ENCODE assay signal across 8 mouse cellular contexts in genomic region chr17:83352456-83352855, GRCm38 (mm10). TPM values are rescaled to one million over a fixed set of nuclear protein-coding genes. Genes with fewer than 3 reads are reported as not detected.
DNase-seq lines count a peak whose midpoint lies in the region; ATAC-seq lines count a peak whose summit lies in the region.

No protein-coding gene starts in this region.

- no peaks in the 10 kb centered on the region for H3K9me3 ChIP-seq in forebrain, embryonic 15.5 days
- H3K9me3 ChIP-seq in liver, embryonic 13.5 days (replicated peaks) = no peaks in the 10 kb centered on the region

- H3K9ac ChIP-seq in forebrain, embryonic 15.5 days (replicated peaks) = 0 out of 2 replicates have a peak overlapping the region, but pooled peaks have one; percentile 13
- no peak overlapping the region for H3K9ac ChIP-seq in liver, embryonic 13.5 days

- no peak for ATAC-seq in forebrain, embryonic 15.5 days (replicated peaks)
- no peak for ATAC-seq in liver, embryonic 13.5 days (ENCODE audit: low read depth)

- H3K4me2 ChIP-seq in forebrain, embryonic 15.5 days (replicated peaks) = peak overlapping the region; percentile 55
- peak overlapping the region; percentile 54 for H3K4me2 ChIP-seq in liver, embryonic 13.5 days

- peaks cover 33% of the 10 kb centered on the region for H3K4me1 ChIP-seq in forebrain, embryonic 15.5 days
- peaks cover 49% of the 10 kb centered on the region for H3K4me1 ChIP-seq in liver, embryonic 13.5 days (replicated peaks)

- no peaks in the 10 kb centered on the region for H3K27me3 ChIP-seq in forebrain, embryonic 15.5 days
- H3K27me3 ChIP-seq in liver, embryonic 13.5 days = peaks cover 14% of the 10 kb centered on the region; the same call in 1 of the 2 replicates

- DNase-seq in heart, adult 11 months = peak; percentile 23
- no peak for DNase-seq in heart, adult 8-10 months (ENCODE audit: low spot score)
- DNase-seq in A20 (ENCODE audit: low read depth, low spot score) = peak; percentile 47
- DNase-seq in liver, embryonic 13.5 days = no peak
- no peak for DNase-seq in thymus, postnatal 0 days (ENCODE audit: low spot score)
- no peak for DNase-seq in cerebellum, postnatal 14 days
- DNase-seq in spleen, postnatal 4 days (ENCODE audit: low spot score in 2 of 2) = no peak

- H3K36me3 ChIP-seq in forebrain, embryonic 15.5 days = no peaks in the 10 kb centered on the region
- H3K36me3 ChIP-seq in liver, embryonic 13.5 days = no peaks in the 10 kb centered on the region

- no peak overlapping the region for H3K27ac ChIP-seq in forebrain, embryonic 15.5 days (replicated peaks)
- no peak overlapping the region for H3K27ac ChIP-seq in liver, embryonic 13.5 days

- 8% methylated on average over 2 of the region's 2 CpGs for WGBS in forebrain, embryonic 15.5 days
- WGBS in liver, embryonic 13.5 days (ENCODE audit: insufficient replicate concordance) = 9% methylated on average over 2 of the region's 2 CpGs

- H3K4me3 ChIP-seq in forebrain, embryonic 15.5 days = peak overlapping the region; percentile 87
- peak overlapping the region; percentile 80 for H3K4me3 ChIP-seq in liver, embryonic 13.5 days (replicated peaks)

RNA-seq across cellular contexts. Expression of gene Eml4, which starts 1.7 kb away (rescaled TPM):
- 1 to 10 TPM; 3.3 to 5.0 (median 4.0) TPM for total RNA-seq in heart, adult 8-10 months (2022)
- 34.6 and 34.8 TPM in 2 replicates for polyA plus RNA-seq in forebrain, embryonic 15.5 days (2015; fragmentation: Nextera tagmentation; extraction: Ambion mirVana)
- polyA plus RNA-seq in liver, embryonic 13.5 days (2015; fragmentation: Nextera tagmentation; extraction: Ambion mirVana) = 5.4 and 7.1 TPM in 2 replicates
- 16.5 and 20.6 TPM in 2 replicates for polyA plus RNA-seq in thymus, postnatal 0 days (2015; fragmentation: Nextera tagmentation; extraction: Ambion mirVana)

Comparison
In these comparisons a context has a peak if more than half of its experiments do, and no peak if none do; other contexts are left out.
1. DNase-seq: peak in heart, adult 11 months (single experiment) and A20 (single experiment); none in heart, adult 8-10 months (single experiment), liver, embryonic 13.5 days (single experiment), thymus, postnatal 0 days (single experiment), cerebellum, postnatal 14 days (0 of 2) and spleen, postnatal 4 days (0 of 2).